Mouse (Mus musculus) megakaryocyte, embryonic 14.5 days (primary cell): ENCODE results near the gene Ctdspl2. TPM values are rescaled to one million over a fixed set of nuclear protein-coding genes. Genes with fewer than 3 reads are reported as not detected.

Experiments used
- H3K27me3 ChIP-seq: replicated peaks from 2 replicates; pipeline ENCODE3; 2012; ENCODE audit warnings: inconsistent platforms
- H3K36me3 ChIP-seq: replicated peaks from 2 replicates; pipeline ENCODE3; 2012; ENCODE audit warnings: low read length, inconsistent platforms, mixed read lengths
- H3K4me1 ChIP-seq: 2 replicates; pipeline ENCODE4 v1.6.1; 2012; ENCODE audit warnings: inconsistent platforms
- H3K4me3 ChIP-seq: replicated peaks from 2 replicates; pipeline ENCODE3; 2012; ENCODE audit warnings: moderate library complexity, mild to moderate bottlenecking, inconsistent platforms
- H3K9me3 ChIP-seq: 2 replicates; pipeline ENCODE4 v1.6.1; 2012; ENCODE audit warnings: inconsistent platforms
- FLI1 ChIP-seq: IDR thresholded peaks from 2 replicates; pipeline ENCODE4 v1.6.1; 2012; ENCODE audit warnings: low read length, inconsistent platforms, mixed read lengths
- GATA1 ChIP-seq: IDR thresholded peaks from 3 replicates; pipeline ENCODE4 v1.6.1; 2012; ENCODE audit warnings: mixed read lengths, low read length, inconsistent platforms, borderline replicate concordance
- polyA plus RNA-seq: library from polyadenylated mRNA; stranded (reverse); fragments of >175 nt; gene quantifications from 2 replicates; pipeline ENCODE4 v1.2.3, GENCODE M21; 2012; ENCODE audit warnings: low replicate concordance; ENCODE audit not compliant: insufficient read depth

Gene Ctdspl2
- polyA plus RNA-seq, 1 experiment, result 0.40 TPM

DNA sequence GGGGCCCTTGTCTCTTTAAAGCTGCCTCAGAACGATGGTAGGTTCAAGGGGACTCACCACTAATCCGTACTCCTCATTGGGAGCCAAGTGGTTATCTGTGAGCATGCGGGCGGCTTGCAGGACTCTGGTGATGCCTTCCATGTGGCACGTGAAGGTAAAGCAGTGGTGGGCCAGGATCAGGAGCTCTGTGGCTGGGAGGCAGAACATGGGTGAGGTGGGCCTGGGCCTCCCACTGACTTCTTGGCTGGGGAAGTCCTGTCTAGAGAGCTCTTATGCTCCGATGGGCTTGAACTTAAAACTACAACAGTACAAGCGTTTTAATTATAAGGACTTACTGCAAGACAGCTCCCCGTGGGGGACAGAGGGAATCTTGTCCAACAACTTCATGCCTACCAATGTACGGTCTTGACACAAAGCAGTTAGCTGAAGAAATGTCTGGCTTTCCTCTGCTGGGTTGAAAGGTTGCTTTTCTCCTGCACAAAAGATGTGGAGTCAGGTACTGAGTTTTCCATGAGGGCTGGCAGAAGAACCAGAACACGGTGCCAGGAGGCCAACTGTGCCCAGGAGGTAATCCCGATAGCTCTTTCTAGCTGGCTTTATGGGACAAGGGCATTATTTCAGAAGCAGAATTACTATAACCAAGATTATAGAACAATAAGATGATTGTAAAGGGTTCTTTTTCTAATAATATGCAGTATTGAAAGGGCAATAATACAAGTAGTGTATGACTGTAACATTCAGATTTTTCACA, 103.7 kb downstream of the Ctdspl2 start:
- H3K4me3 ChIP-seq, result no peak overlapping the region
- no peaks in the 10 kb centered on the region for H3K9me3 ChIP-seq
- H3K36me3 ChIP-seq, result peaks cover 69% of the 10 kb centered on the region
- H3K4me1 ChIP-seq, result peaks cover 19% of the 10 kb centered on the region
- H3K27me3 ChIP-seq, result no peaks in the 10 kb centered on the region
- TF ChIP-seq GATA1 (no peak), FLI1 (no peak)

Other genes starting within 250 kb of the Ctdspl2 start
- gene Frmd5, start 148.9 kb upstream of the Ctdspl2 start, polyA plus RNA-seq, result 1.1 TPM in 1 of 2 replicates, not detected in the other
- gene Casc4, start 89.0 kb upstream of the Ctdspl2 start, polyA plus RNA-seq, result 0.67 and 2.8 TPM in 2 replicates
- not detected in 2 replicates for gene Mageb3, start 91 bp downstream of the Ctdspl2 start, polyA plus RNA-seq
- 81.2 and 82.8 TPM in 2 replicates for gene Eif3j1, start 72.5 kb downstream of the Ctdspl2 start, polyA plus RNA-seq
- gene Spg11, start 162.4 kb downstream of the Ctdspl2 start, polyA plus RNA-seq, result 0.51 TPM in 1 of 2 replicates, not detected in the other
- gene B2m, start 191.7 kb downstream of the Ctdspl2 start, polyA plus RNA-seq, result 24.9 and 99.6 TPM in 2 replicates
- gene Trim69, start 204.7 kb downstream of the Ctdspl2 start, polyA plus RNA-seq, result not detected in 2 replicates
- not detected in 2 replicates for gene Patl2, start 230.2 kb downstream of the Ctdspl2 start, polyA plus RNA-seq
- gene Terb2, start 230.3 kb downstream of the Ctdspl2 start, polyA plus RNA-seq, result not detected in 2 replicates